Mouse (Mus musculus) embryo, embryonic 10 days (tissue): ENCODE measurements around the gene Fuca2.
"Not testable (repeated sequence)": the region's sequence is repeated elsewhere in the genome, so short reads cannot be mapped to it uniquely, and the experiment has no call there.

ENCODE experiments used
- DNase-seq: peaks from one replicate; pipeline ENCODE4 v3.0.0-alpha.2; 2015; ENCODE audit warnings: low spot score

Gene Fuca2

DNA sequence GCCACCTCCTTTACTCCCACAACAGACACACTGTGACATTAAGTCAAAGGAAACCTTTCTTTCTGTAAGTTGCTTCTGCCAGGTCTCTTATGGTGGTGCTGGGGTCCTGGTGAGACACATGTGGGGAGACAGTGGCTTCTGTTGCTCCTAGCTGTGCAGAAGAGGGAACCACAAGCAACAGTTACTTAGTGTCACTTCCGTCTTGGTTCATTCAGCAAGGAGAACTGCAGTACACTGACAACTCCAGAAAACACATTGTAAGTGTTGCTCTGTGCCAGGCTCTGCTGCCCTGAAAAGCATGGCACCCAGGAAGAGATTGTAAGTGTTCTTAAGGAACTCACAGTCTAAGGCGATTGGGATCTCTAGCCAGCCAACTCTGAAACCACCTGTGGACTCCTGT, at the start of gene Fuca2:
Gene Fuca2 (plus strand): TSS at position 210 of the 400 bp plus-strand sequence.
- DNase-seq: no peak

DNA sequence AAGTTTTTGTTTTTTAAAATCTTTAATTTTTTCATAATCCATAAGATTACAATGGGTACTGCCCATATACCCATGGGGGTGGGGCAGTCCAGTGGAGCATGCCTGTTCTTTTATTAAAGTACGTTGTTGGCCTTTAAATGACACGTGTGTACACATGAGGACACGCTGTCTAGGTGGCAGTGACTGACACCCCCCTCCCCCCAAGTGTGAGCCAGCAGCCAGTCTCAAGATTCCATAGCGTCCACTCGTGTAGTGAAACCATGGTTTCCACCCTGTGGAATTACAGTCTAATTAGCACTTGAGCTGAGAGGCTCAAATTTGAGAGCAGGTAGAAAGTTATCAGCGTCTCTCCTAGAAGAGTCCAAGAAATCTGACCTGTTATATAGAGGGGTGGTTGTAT, 47.7 kb upstream of the Fuca2 start:
- no peak for DNase-seq

DNA sequence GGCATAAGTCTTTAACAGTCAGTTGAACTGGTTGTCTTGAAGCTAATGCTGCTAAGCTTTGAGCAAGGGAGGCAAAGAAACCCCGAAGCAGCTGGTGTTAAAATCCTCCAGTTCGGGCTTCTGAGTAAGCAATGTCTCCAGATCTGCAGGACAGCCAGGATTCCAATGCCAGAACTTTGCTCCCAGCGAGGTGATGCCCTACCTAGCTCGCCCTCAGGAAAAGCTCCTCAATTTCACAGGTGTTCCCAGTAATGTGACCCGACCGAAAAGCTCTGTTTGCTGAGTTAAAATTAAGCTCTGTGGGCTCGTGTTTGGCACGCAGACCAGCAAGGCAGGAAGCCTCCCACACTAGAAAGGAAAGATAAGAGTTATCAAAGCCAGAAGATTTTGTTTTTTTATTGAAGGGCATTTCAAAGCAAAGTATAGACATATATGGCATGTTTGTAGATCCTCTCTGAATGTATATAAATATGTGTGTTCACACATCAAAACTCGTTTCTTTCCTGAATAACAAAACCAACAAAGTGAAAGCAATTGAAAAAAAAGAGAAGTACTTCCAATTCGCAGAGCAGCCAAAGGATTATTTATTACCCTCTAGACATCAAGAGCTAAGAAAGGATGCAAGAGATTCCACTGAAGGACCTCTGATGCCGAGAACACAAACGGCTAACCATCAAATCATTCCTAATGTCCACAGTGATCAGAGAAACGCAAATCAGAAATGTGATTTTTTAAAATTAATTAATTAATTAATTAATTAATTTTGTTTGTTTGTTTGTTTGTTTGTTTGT, 45.9 kb upstream of the Fuca2 start:
- no peak for DNase-seq

DNA sequence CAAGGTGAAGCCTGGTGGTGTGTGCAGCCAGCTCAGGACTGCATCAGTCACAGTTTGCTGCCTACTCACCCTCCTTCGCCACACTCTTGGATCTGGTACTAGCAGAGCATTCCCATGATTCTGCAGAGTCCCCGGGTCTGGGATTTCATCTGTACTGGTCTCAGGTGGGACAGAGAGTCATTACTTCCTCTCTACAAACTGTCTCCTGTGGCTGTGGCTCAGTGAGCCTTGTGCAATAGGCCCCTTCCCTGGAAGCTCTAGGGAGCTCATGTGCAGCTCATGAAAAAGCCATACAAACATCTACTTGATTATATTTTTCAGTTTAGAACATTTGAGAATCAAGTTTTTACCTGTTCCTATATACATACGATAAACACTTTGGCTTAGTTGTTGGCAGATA, 35.0 kb upstream of the Fuca2 start:
- not testable (repeated sequence) for DNase-seq

DNA sequence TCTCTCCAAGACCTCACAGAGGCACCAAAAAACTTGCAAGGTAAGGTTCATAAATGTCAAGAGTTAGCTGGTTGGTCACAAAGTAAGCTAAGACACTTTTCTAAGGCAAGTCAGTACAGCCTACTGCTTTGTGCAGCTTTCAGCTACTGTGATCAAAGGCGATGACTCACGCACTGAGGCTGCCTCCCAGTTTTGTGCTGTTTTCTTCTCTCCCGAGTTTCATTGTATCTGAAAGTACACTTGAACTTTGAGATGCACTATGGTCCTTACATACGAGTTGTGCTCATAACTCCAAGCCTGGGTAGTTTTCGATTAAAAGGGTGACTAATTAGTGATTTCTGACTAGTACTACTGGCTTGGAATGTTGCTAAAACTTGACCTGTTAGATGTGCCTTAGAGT, 32.4 kb upstream of the Fuca2 start:
- no peak for DNase-seq

DNA sequence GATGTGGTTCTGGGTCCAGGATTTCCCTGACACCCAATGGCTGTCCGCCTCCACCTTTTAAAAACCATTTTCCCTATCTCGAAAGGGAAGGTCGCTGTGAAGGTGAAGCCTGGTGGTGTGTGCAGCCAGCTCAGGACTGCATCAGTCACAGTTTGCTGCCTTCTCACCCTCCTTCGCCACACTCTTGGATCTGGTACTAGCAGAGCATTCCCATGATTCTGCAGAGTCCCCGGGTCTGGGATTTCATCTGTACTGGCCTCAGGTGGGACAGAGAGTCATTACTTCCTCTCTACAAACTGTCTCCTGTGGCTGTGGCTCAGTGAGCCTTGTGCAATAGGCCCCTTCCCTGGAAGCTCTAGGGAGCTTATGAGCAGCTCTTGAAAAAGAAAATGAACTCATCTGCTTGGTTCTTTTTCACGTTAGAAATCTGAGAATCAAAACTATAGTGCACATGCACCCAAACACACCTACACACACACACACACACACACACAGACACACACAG, 31.3 kb upstream of the Fuca2 start:
- not testable (repeated sequence) for DNase-seq

DNA sequence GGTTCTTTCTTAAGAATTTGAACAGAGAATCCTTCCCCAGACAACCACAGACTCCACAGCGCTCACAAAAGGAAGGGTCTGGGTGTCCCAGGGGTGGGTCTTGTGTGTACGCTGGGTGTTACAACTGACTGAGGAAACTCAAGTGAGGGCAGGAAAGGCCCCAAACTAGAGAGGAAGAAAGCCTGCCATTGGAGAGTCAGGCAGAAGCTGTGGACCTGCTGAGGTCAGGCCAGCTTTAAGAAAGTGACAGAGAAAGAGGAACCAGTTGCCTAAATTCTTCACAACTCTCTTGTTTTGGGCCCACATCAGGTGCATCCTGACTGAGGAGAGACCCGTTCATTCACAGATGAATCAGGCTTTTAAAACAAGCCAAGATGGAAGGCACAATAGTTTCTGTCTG, 29.1 kb upstream of the Fuca2 start:
- DNase-seq: no peak

DNA sequence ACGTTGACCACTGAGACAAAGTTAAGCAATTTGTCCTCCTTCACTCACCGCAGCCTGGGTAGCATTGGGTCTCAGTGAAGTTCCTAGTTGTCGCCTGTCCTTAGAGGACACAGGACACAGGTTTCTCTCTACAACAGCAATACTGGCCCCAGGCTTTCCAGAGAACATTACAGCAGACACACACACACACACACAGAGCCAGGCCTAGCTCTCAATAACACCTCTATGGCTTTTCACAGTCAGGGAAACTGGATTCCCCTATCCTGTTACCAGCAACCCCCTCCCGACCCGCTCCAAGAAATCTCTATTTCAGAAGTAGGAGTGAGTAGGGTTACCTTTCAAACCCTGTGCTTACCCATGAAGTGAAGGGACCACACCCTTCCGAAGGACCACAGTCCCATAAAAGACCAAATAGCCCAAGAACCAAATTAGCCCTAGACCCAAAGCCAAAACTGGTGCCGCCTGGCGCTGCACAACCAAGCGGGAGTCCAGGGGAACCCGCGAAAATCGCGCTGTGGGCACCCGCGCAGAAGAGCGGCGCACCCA, 26.0 kb upstream of the Fuca2 start:
- DNase-seq: peak; percentile 9

DNA sequence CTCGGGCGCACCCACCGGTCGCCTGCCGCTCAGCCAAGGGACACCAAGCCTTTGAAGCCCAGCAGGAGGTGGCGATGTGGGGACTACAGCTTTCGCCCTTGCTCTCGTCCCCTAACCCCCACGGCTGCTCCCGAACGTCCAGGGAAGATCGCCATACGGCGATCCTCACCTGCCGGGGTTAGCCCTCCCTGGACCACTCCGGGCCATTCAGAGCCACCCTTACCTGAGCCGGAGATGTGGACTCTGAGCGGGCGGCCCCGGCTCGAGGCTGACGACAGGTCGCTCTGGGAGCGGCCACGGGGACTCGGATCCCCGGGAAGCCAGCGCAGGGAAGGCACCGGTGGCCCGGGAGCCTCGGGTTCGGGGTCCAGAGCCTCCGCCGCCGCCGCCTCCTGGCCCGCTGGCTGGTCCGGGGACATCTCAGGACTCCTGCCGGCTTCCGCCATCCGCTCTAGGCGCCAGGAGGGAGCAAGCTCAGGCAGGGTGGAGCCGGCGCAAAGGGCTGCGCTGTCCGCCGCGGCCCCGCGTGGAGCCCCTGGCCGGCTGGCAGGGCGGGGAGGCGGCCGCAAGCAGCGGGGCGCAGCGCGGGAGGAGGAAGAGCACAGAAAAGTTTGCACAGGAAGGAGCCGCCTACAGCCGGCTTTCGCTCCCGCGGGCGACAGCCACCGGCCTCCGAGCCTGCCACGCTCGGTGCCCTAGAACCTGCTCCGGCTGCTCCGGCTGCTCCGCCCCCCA, 25.3 kb upstream of the Fuca2 start, which contains the start of gene Phactr2:
Gene Phactr2 (minus strand): TSS at position 580 of the 735 bp plus-strand sequence.
- DNase-seq: peak; percentile 60

DNA sequence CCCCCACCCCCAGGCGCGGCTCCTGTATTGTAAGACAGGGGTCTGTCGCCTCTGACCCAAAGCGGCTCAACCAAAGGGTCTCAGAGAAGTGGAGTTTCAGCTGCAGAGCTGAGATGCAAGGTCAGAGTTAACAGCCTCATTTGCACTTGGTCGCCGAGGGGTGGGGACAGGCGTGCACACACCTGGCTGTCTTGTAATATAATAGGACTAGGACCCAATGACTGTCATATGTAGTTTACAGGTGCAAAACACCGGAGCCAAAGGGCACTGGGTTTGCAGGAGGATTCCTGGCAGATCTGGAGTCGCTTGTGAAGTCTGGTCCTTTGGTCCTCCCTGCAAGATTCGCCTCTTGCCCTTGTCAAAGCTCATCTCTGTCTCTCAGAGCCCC, 24.8 kb upstream of the Fuca2 start:
- DNase-seq: no peak

DNA sequence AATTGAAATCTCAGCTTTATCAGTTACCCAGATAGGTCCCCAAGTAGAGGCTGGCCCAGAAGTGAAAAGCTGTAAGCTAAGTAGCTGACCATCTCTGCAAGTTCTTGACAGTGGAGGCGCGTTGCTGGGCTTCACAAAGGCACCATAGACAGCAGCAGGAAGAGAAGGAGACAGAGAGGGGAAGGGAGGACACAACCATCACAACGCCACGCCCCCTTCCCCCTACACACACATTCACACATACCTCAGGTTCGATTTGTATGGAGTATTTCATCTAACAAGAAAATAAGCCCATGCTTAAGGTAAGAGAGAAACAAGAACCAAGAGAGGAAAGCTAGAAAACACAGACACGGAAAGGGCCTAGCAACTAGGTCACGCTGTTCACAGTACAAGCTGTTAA, 24.2 kb upstream of the Fuca2 start:
- peak; percentile 8 for DNase-seq

DNA sequence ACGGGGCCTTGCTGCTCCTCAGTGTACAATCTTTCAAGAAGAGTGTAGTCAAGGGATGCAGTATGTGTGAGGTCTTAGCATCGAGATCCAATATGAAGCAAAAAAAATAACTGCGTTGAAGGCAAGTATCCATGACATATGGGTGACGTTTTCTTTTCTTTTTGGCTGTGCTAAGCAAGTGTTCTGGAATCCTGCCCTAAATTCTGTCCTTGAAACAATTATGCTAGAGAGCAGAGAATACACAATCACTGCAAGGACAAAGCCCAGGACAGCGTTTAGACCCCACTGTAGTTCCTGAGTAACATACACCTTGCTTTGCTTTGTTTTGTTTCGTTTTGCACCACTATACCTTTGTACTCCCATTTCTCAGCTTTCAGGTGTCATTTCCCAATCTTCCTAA, 20.0 kb upstream of the Fuca2 start:
- no peak for DNase-seq

DNA sequence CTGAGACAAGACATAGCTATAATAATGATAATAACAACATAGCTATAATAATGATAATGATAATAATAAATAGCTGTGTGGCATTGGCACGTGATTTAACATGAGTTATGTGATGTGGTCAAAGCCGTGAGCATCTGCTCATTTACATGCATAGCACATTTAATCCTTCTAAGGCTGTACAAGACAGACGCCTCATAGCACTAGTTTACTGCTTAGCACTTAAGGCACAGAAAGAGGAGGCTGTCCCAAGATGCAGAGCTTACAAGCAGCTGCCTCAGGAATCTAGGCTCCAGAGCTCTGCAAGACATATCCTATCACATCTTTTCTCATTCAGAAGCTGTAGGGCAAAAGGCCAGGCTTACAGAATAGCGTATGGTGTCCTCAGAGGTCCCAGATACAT, 13.4 kb upstream of the Fuca2 start:
- no peak for DNase-seq

DNA sequence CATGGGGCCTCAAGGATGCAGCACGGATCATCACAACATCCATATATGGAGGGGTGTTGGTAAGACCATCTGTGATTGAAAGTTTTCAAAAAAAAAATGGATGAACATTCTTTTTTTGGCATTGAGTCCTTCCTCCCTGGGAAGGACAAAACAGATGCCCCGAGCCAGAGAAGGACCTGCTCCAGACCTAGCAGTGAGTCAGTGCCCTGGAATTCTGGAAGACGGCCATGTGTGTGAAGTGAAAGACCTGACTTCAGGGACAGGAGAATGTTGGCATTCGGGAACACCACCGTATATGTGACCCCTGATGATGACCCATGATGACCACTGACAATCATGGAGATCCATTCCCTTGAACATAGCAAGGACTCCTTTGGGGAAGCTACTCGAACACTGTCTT, 9.7 kb upstream of the Fuca2 start:
- no peak for DNase-seq

DNA sequence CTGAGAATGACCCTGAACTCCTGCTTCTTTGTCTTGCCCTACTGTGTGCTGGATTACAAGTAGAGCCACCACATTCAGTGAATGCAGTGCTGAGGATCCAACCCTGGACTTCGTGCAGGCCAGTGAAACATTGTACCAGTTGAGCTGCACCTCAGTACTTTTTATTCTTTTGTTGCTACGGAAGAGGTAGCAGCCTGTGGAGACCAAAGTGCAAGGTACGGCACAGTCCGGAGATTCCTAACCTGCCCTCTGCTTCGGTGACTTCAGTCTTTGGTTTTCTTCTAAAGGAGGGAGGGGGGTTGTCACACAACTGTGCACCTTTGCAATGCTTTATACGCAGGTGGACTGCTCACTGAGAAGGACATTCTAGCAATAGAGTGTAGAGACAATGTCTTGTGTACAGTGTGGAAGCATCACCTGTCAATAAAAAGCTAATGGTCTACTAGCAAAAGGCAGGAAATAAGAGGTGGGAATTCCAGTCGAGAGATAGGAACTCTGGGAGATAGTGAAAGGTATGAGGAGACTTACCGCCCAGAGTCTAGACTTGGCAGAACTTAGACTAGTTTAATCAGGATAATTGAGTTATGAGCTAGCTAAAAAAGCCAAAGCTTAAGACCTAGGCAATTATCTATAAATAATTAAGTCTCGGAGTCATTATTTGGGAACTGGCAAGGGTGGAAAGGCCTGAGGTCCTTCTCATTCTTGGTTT, 5.2 kb upstream of the Fuca2 start:
- DNase-seq: no peak

DNA sequence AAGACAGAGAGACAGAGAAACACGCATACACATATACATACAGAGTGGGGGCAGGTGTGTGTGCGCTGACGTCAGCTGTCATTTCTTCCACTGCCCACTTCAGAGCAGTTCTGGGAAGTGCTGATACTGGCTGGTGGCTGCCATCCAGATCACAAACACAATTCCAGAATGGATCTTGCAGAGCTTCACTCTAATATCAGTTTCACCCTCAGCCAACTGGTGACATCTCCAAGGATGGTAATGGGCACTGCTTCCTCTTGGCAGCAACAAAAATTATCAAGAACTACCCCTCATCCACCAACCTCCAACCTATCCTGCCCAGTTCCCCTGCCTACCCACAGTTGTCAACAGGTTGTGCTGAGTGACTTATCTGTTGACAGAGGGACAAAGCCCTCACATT, 3.0 kb upstream of the Fuca2 start:
- no peak for DNase-seq

DNA sequence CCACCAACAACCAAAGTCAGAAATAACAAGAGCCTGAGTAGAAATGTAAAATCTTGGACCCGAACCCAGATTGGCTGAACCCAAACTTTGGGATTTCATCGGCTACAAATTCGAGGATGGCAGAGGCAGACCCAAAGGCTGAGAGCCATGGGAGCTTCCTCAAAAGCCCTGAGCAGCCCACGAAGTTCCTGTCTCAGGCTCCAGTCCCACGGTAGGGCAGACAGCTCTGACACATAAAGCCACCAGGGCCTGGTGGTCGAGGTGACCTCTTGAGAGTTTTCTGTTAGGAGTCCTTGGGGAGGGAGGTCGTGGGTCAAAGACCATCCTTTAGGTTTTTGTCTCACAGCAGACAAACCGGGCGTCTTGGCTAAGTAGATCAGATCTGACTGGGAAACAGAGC, 1.1 kb downstream of the Fuca2 start:
- DNase-seq: no peak

DNA sequence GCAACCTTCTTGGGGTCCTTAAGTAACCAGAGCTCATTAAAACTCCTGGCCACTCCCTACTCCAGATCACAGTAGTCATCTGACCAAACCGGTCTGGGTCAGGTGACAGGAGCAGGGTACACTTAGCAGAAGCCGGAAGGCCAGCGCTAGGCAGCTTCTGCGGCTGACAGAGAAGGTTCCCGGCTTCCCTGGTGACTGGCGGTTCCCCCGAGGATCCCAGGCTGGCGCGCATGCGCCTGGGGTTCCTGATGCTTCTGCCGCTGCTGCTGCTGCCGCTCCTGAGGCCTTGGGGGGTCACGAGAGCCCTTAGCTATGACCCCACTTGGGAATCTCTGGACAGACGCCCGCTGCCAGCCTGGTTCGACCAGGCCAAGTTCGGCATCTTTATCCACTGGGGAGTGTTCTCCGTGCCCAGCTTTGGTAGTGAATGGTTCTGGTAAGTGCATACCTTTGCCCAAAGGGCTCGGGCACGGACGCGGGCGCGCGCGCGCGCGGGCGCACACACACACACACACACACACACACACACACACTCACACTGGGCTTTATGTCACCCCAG, 1.7 kb downstream of the Fuca2 start:
- peak; percentile 88 for DNase-seq

DNA sequence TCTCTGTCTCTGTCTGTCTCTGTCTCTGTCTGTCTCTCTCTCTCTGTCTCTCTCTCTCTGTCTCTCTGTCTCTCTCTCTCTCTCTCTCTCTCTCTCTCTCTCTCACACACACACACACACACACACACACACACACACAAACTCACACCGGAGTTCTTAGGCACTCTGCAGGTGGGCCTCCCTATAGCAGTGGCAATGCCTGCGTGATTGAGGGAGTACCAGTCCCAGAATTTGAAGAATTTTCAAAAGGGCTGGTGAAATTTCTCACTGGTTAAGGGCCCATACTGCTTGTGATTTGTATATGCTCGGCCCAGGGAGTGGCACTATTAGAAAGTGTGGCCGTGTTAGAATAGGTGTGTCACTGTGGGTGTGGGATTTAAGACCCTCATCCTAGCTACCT, 2.2 kb downstream of the Fuca2 start:
- not testable (repeated sequence) for DNase-seq

DNA sequence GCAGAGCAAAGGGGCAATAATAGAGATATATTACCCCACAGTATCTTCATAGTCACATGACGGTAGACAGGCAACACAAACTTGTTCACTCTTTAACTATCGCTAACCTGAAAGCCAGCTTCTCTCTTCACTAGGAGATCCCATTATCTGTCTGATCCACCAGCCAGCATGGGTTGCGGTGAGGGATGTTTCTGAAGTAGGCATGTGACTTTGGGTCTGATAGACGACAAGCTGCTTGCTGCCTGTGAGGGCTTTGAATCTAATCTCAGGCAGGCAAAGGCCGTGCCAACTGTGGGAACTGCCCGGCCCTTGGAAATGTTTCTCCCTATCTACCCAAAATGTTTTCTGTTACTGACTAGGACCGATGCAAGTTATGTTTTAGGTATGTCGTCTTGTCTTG, 3.0 kb downstream of the Fuca2 start:
- DNase-seq: no peak

DNA sequence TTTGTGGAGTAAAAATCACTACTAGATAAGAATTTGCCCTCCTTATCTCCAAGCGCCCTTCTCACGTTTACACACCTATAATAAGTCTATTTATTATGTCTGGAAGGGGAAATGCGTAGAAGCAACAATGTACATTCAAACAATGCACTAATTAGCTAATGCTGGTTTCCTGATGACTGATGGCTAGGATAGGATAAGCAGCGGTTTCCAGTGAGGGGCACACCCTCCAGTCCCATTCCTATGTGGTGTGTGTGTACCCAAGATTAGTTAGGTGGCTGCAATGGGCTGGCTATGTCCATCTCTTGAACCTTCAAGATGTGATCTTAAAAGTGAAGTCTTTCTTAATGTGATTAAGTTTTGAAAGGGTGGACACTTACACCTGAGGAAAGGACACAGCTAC, 22.5 kb downstream of the Fuca2 start:
- DNase-seq: no peak

DNA sequence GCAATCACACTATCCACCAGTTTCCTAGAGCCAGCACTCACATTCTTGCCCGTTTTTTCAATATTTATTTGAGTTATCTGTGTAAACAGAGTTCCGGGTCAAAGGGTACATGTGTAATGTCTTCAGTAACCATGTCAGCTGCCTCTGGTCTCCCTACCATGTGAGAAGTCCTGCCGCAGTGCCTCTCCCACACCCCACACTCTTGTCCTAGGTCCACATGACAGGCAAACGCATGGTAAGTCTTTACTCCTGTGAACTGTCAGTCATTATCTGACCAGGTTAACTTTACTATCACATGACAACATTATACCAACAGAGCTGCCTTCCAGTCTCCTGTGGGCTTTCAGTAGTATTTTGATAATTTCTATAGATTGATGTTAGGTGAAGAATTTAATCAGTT, 28.8 kb downstream of the Fuca2 start:
- DNase-seq: no peak
